Mouse (Mus musculus) natural killer cell, adult 2 months (primary cell): ENCODE results near the gene Mrps26.
A peak's percentile ranks its signal among the peaks of the same experiment; 100 is the strongest.
"Not testable (repeated sequence)": the region's sequence is repeated elsewhere in the genome, so short reads cannot be mapped to it uniquely, and the experiment has no call there.

Source experiments
- DNase-seq, 2 experiments: peaks; one replicate each; pipeline ENCODE4 v3.0.0; 2022; ENCODE audit warnings: low spot score in 2 of 2

Gene Mrps26

DNA sequence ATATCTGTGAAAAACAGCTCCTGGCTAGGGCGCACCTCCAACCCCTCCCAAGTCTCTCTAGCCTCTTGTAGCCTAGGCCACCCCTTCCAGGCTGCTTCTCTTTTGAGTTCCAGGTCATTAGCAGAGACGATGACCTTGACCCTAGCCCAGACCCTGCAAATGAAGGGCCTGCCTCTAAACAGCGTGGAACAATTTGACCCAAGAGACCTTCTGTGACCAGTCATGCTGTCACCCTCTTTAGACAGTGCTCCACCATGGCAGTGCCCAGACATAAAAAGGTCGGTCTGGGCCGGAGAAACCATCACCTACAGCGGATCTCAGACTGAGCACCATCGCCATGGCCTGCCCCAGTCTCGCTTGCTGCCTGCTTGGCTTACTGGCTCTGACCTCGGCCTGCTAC is 12.3 kb downstream of the Mrps26 start, which contains the start of gene Oxt:
Gene Oxt, plus strand, starts transcription at position 301 of the 400 bp plus-strand sequence.
- no peak for DNase-seq

DNA sequence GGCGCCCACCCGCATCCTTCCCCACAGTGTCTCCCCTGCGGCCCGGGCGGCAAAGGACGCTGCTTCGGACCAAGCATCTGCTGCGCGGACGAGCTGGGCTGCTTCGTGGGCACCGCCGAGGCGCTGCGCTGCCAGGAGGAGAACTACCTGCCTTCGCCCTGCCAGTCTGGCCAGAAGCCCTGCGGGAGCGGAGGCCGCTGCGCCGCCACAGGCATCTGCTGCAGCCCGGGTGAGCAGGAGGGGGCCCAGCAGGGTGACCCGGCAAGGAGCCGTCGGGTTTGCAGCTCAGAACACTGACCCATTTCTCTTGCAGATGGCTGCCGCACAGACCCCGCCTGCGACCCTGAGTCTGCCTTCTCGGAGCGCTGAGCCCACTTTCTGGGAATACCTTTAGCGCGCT is 13.0 kb downstream of the Mrps26 start:
- DNase-seq = not testable (repeated sequence)

DNA sequence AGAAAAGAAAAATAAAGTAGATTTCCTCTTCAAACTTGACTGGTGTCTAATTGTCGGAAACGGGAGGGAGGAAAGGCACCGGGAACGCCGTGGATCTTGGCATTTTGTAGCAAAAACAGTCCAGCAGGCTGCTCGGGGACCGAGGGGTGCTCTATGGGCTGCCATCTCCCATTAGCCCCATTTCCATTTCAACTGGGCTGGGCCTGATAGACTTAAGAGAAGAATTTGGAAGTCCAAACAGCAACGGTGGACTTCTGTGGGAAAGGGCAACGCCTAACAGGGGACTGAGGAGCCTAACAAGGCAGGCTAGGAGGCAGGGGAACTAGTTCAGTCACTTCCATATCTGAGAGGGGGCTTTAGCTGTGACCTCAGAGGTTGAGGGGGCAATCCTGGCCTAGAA is 13.5 kb downstream of the Mrps26 start:
- DNase-seq = no peak

DNA sequence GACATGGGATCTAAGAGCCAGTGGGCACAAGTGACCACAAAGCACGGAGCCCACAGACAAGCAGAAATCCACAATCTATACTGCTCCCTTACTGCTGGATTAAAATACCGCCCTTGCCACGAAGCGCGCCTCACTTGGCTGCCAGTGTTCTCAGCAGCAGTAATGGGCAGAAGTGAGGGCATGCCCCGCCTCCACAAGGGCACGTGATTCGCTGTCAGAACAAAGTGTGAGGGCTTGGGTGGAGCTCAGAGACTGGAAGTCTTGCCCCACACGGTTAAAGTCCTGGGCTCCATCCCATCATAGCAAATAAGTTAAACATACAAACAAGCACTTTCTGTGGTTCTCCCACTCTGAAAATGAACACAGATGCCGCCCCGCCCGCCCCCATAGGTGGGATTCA is 14.1 kb downstream of the Mrps26 start:
- peak; percentile 57 to 68 for DNase-seq

DNA sequence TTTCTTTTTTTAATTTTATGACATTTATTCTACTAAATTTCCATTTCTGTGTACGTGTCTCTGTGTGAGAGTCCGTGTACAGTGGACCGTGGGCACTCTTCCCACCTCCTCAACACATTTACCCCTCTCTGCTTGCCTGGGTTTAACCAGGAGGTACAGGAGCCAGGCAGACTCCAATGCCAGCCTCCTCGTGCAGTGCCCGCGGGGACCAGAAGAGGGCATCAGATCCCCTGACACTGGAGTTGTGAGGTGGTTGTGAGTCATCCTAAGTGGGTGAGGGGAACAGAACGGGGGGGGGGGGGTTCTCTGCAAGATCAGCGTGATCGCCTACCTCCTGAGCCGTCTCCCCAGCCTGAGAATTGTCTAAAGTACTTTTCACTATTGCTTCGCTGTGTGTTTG is 14.6 kb downstream of the Mrps26 start:
- peak; percentile 42 to 62 for DNase-seq

DNA sequence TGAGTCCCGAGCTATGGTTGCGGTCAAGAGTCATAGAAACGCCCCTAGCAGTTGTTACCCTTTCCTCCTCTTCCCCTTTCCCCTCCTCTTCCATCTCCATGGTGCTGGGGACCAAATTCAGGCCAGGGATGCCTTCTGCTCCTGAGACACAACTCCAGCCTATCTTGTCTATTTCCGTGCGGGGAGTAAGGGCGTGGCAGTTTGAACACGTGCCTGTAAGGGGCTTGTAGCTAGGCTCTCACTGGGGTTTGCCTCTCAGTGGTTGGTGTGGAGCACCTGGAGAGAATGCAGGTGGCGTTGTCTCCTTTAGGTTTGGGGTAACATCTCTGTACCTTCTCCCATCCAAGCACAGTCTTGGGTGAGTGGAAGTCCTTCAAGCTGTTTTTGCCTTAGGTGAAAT is 16.2 kb downstream of the Mrps26 start:
- no peak for DNase-seq

DNA sequence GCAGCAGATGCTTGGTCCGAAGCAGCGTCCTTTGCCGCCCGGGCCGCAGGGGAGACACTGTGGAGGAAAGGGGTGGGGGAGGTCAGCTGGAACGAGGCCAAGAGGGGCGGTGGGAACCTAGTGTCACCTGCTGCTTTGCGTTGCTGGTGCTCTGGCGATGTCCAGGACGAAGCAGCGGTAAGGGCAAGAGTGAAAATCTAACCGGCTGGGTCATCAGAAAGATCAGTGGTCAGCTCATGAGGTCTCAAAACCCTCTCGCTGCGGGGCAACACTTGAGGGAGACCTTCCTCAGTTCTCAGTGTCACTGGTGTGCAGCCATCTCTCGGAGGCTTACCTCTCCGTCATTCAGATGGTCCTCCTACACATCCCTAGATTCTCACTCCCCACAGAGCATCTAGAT is 17.7 kb downstream of the Mrps26 start:
- DNase-seq = no peak

DNA sequence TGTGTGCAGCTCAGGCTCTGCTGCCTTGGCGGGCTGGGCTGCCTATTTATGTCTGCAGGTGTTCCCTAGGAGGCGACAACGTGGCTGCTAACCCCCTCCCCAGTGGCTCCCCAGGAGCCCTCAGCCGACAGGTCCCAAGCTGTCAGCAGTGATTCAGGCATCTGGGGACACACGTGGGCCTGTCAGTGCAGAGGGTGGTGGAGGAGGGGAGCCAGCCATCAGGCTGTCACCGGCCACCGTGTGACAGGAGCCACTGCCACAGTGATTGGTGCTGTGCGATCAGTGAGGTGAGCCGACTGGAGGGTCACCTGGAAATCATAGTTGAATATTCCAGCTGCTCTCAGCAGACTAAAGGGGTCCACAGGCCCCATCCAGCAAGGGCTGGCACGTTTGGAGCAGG is 19.0 kb downstream of the Mrps26 start, which contains the start of gene Avp:
Gene Avp, minus strand, starts transcription at position 3 of the 400 bp plus-strand sequence.
- DNase-seq = no peak

DNA sequence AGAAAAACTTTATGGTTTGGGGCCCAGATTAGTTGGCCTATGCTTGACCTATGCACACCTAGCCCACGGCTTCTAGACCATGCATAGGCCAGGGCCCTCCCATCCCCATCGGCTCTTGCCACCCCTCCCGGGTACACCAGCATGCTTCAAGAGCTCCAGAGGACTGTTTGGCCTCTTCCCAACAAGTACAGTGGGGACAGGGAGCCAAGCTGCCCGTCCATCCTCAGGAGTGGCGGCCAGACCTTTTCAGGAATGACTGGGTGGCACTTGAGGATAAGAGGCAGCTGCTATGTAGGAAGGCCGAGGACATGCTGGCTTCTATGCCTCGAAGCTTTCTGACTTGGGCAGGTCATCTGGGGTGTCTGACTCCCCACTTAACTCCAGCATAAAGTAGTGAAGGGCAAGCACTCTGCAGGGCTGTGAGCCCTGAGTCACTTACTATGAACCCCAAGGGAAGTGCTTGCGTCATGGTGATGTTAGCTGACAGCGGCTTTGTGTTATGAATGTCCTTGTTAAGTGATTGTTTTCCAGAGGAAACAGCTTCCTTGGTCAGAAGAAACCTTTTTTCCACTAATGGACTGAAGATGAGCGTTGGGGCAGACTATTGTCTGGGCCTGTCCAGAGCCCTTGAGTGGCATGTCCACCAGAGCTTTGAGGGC is 20.5 kb downstream of the Mrps26 start:
- DNase-seq = no peak

DNA sequence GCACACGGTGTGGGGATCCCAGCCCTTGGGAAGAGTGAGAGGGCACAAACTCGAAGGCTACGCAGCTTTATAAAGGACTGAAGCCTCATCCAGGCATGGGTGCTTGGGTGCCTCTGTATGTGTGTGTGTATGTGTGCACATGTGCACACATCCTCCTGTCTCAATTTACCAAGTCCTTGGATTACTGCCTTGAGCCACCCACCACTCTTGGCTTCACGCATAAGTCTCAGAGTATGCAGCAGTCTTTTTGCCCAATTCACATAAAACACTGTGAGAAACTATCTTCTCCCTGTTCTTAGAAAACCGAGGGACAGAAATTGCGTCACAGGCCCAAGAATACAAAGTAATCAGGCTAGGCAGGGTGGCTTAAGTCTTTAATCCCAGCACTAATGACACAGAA is 22.5 kb downstream of the Mrps26 start:
- no peak for DNase-seq

DNA sequence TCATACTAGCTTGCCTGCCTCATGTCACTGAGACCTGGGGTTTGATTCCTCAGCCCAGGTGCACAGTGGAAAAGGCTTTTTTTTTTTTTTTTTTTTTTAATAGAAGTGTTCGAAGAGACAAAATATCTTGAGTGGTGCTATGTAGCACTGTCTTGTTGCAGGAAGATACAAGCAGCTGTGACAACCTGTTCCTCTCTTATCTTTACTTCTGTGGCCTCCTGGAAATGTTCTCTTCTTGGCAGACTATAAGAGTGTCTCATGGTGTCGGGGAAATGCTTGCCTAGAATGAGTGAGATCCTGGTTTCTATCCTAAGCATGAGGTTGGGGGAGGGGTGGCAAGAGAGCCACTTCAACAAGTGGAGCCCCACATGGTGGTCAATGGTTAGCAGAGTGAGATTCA is 24.8 kb downstream of the Mrps26 start:
- no peak for DNase-seq

DNA sequence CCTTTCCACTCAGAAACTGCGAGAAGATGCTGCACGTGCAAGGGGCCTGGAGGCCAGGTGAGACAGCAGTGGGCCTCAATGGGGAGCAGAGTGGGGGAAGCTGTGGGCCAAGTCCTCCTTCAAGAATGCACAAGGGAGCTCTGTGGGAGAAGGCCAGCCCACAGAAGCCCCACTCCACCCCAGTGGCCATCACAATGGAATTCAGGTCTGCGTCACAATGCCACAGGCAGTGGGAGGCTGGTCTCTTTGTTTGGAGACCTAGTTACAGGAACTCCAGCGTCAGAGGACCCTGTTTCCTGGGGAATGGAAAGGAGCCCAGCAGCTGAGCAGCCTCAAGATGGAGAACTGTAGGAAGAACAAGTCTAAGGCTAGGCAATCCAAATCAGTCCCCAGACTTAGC is 25.6 kb downstream of the Mrps26 start:
- DNase-seq = no peak

DNA sequence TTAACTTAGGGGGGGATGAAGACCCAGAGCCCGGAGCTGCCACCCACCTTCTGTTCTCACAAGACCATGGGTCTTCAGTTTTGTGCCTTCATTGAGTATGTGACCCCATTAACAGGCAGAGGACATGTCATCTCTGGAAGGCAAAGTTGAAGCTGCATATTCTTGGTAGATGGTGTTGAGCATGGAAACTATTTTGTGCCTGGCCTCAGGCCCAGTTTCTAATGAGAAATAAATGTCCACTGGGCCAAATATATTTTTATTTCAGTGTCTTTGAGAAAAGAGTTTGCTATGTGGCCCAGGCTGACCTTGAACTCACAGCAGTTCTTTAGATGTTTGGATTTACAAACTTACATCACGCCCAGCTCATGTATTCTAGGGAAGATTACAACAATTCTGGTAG is 26.2 kb downstream of the Mrps26 start:
- DNase-seq = no peak

DNA sequence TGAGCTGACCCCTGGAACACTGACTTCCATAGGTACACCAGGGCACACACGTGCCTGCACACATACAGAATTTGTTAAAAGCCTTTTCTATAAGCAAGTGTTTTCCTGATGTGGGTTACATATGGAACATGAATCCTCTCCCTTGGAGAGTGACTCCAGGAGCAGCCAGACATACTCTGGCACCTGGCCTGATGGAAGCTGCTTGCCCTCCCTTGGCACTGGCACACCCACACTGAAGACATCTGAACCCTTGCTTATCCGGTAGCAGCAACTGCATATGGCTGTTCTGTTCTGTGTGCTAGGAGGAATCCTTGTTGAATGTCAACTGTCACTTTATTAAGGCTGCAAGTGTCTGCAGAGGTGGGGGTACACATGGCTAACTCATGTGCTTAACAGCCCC is 27.5 kb downstream of the Mrps26 start:
- DNase-seq = no peak

DNA sequence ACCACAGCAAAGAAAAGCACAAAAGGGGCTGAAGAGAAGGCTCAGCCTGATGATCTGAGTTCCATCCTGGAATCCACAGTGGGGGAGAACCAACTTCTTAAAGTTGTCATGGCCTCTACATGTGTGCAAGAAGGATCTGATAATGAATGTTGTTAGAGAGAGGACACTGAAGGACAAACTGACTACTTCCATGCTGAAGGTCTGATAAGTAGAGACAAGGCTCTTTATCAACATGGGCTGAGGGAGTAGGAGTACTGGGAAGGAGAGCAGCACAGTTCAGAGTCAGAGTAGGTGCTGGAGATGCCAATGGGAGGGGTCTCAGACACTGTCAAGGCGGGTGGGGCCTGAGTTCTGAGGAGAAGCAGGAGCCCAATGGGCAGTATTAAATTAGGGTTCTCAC is 32.1 kb downstream of the Mrps26 start:
- no peak for DNase-seq

DNA sequence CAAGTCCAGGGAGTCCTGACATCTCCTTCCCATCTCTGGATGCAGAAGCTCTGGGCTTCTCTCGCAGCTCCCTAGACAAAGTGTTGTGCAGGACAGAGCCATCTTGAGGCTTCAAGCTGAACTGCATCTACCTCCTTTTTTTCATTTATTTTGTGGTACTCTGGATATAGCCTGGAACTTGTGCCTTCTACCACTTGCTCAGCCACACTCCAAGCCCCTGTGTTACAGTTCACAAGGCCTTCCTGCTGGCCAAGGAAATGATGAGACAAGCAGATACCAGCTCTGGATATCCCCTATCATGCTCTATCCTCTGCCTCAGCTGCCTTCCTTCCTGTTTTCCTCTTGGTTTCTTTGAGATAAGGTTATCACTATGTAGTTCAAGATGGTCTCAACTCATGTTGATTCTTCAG is 34.1 kb downstream of the Mrps26 start:
- DNase-seq = no peak

DNA sequence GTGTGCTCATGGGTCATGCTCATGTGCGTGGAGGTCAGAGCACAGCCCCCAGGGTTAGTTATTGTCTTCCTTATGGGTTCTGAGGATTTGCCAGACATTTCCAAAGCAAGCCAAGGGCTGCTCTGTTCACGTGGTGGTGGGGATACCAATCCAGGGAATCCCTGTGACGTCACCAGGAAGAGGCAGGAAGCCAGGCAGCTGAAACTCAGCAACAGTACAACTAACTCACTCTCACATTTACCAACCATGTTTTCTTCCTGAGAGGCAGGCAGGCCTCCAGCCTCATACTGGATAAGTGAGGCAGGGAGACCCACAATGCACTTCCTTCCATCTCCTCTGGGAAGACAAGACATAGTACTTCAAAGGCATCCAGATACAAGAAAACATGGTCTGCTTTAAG is 34.9 kb downstream of the Mrps26 start:
- DNase-seq = no peak

DNA sequence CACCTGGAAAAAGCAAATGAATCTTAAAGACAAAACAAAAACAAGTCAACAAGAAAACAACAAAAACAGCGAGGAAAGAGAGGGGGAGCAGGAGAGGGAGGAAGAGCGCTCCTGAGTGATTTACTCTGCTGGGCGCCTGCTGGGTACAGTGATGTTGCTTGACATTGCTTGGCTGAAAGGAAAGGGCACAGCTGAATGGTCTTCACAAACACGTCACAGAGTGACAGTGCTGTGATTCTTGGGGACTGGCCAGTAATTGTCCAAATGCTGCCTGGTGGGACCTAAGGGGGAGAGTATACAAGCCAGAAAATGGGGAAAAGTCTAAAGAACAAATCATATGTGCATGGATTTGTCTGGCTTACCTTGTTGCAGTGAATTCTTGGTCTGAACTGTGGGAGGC is 38.7 kb downstream of the Mrps26 start:
- DNase-seq = no peak

DNA sequence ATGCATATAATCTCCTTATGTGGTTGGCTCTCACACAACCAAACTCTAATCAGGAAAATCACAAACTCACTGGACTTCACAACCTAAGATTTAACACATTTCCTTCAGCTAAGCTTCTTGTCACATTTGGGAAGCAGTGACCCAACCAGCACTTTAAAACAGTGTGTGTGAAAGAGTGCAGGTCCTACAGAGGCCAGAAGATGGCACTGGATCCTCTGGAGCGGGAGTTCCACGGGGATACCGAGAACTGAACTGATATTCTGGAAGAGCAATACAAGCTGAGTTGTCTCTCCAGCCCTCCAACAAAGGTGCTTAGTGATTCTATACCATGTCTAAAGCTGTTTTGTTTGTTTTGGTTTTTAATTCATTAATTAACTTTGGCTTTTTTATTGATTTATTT is 49.5 kb downstream of the Mrps26 start:
- no peak for DNase-seq
